Mouse (Mus musculus) hindbrain, postnatal 0 days (tissue): ENCODE measurements at regions not wholly inside any gene's neighbourhood (a gene's known extent, or its start where the extent isn't known, plus 50 kb on each side); places are given as distances from the start of the nearest gene placed in this dataset.
A peak's percentile ranks its signal among the peaks of the same experiment; 100 is the strongest.

Experiments
- ATAC-seq: fragments of 200-750 bp; cut with Nextera tagmentation; 2 replicates; pipeline ENCODE4 v1.8.0; 2017; ENCODE audit warnings: mild to moderate bottlenecking, moderate TSS enrichment, moderate library complexity
- DNase-seq: peaks from one replicate; pipeline ENCODE4 v3.0.0-alpha.2; 2015; ENCODE audit warnings: low spot score
- H3K27ac ChIP-seq: fragments of 300-500 bp; sonication (generic); 2 replicates; pipeline ENCODE4 v1.5.1; 2014; ENCODE audit warnings: mild to moderate bottlenecking
- H3K27me3 ChIP-seq: fragments of 300-500 bp; sonication (generic); 2 replicates; pipeline ENCODE4 v1.6.1; 2014; ENCODE audit warnings: low read length, mixed read lengths; ENCODE audit not compliant: insufficient read depth
- H3K36me3 ChIP-seq: fragments of 300-500 bp; sonication (generic); 2 replicates; pipeline ENCODE4 v1.6.1; 2014; ENCODE audit warnings: low read length, mixed read lengths; ENCODE audit not compliant: insufficient read depth
- H3K4me1 ChIP-seq: fragments of 300-500 bp; sonication (generic); 2 replicates; pipeline ENCODE4 v1.6.1; 2014; ENCODE audit warnings: antibody characterized with exemption, low read length, mixed read lengths; ENCODE audit not compliant: insufficient read depth
- H3K4me2 ChIP-seq: fragments of 300-500 bp; sonication (generic); 2 replicates; pipeline ENCODE4 v1.6.1; 2014; ENCODE audit warnings: low read depth, mild to moderate bottlenecking, low read length, moderate library complexity, mixed read lengths
- H3K4me3 ChIP-seq: fragments of 300-500 bp; sonication (generic); 2 replicates; pipeline ENCODE4 v1.5.1; 2014; ENCODE audit warnings: low read length
- H3K9ac ChIP-seq: fragments of 300-500 bp; sonication (generic); replicated peaks from 2 replicates; pipeline ENCODE4 v1.6.1; 2014; ENCODE audit warnings: mild to moderate bottlenecking, low read length, moderate library complexity, mixed read lengths
- H3K9me3 ChIP-seq: fragments of 300-500 bp; sonication (generic); 2 replicates; pipeline ENCODE4 v1.6.1; 2016; ENCODE audit warnings: low read length, mixed read lengths
- CTCF ChIP-seq: IDR thresholded peaks from 2 replicates; pipeline ENCODE4 v1.5.1; 2016; ENCODE audit warnings: antibody characterized with exemption, control low read depth, low read depth
- WGBS: fragments of 180-500 bp; shearing (Covaris S2); extraction: QIAGEN DNeasy Blood & Tissue Kit; methylation state at CpG from one replicate; pipeline ENCODE4 v1.1.7; 2014; 5-methylcytosine and 5-hydroxymethylcytosine counted together

DNA sequence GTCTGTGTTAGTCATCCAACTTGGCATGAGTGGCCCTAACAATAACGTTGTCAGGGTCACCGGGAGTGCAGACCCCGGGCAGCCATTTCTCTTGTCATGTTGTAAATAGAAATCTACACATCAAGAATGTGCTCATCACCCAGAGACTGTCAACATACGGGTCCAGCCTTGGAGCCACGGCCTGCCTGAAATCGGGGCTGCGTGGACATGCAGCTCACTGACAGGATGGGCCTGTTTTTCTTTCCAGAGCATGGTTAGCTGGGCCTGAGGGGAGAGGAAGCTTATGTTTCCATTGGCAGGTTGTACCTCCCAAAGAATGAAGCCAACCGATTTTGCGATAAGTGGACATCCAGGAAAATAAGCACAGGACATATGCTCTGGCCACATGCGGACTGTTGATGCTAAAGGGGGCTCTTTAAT, 101.1 kb downstream of the Spata18 start:
- no peak for ATAC-seq
- Histone ChIP-seq H3K9ac (no peak overlapping the region), H3K4me2 (no peak overlapping the region), H3K27me3 (no peaks in the 10 kb centered on the region), H3K9me3 (no peaks in the 10 kb centered on the region), H3K27ac (no peak overlapping the region), H3K4me1 (no peaks in the 10 kb centered on the region), H3K36me3 (no peaks in the 10 kb centered on the region), H3K4me3 (no peak overlapping the region)
- no peak for TF ChIP-seq CTCF
- WGBS: 66% methylated on average over 10 of the region's 10 CpGs
- no peak for DNase-seq

DNA sequence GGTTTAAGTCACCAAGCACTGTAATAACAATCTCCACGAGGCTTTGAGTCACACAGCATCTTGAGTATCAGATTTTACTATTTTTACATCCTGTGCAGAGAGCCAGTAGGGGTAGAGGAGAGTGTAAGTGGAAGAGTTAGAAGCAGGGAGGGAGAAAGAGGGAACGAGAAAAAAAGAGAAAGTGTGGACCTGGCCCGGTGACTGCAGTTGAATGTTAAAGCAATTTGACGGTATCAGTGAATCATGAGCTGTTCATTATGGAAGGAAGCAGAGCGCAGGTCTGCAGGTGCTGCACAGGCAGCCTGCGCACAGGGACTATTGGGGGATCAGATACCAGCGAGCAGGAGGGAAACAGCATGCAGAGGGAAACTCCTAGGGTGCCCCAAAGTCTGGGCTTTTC, 102.6 kb downstream of the Spata18 start:
- Histone ChIP-seq H3K9ac (no peak overlapping the region), H3K27ac (no peak overlapping the region), H3K4me2 (no peak overlapping the region), H3K36me3 (no peaks in the 10 kb centered on the region), H3K27me3 (no peaks in the 10 kb centered on the region), H3K9me3 (no peaks in the 10 kb centered on the region), H3K4me3 (no peak overlapping the region), H3K4me1 (no peaks in the 10 kb centered on the region)
- ATAC-seq (no peak), DNase-seq (no peak)
- TF ChIP-seq CTCF: no peak
- 61% methylated on average over 7 of the region's 7 CpGs for WGBS

DNA sequence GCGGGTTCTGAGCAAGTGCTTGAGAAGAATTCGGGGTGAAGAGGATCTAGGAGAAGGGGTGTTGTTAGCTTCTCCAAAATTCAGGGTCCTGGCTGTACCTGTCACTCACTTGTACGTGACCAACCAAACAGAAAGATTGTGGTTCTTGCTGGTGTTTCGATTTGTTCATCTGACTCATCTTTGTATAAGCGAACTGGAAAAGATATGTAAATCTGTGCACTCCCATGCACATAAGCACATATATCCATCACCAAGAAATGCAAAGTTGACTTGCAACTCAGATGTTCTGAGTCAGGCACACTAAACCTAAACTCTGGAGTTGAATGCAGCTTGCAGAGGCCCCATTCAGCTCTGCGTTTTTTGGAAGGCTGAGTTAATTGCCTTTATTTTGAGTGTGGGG, 107.4 kb downstream of the Spata18 start:
- Histone ChIP-seq H3K9ac (no peak overlapping the region), H3K27ac (no peak overlapping the region), H3K4me1 (no peaks in the 10 kb centered on the region), H3K9me3 (no peaks in the 10 kb centered on the region), H3K27me3 (no peaks in the 10 kb centered on the region), H3K4me2 (no peak overlapping the region), H3K36me3 (no peaks in the 10 kb centered on the region), H3K4me3 (no peak overlapping the region)
- no peak for TF ChIP-seq CTCF
- WGBS: 94% methylated on average over 6 of the region's 6 CpGs
- ATAC-seq: no peak
- no peak for DNase-seq

DNA sequence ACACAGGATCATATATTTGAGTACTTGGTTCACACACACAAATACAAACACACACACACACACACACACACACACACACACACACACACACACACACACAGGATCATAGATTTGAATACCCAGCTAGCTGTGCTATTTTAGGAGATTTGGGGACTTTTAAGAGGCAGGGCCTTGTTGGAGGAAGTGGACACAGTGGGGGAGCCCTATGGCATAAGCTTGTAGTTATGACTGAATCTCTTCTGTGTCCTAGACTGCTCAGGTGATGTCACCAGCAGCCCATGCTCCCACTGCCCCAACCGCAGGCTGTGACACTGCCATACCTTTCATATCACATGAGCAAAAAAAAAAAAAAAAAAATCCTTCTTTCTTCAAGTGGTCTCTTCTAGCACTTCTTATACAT, 110.1 kb downstream of the Spata18 start:
- no peaks in the 10 kb centered on the region for H3K27me3 ChIP-seq
- no peaks in the 10 kb centered on the region for H3K36me3 ChIP-seq
- H3K9me3 ChIP-seq: no peaks in the 10 kb centered on the region
- TF ChIP-seq CTCF: no peak
- H3K9ac ChIP-seq: no peak overlapping the region
- WGBS: 79% methylated on average over 1 of the region's 1 CpGs
- DNase-seq: no peak
- H3K4me1 ChIP-seq: no peaks in the 10 kb centered on the region
- no peak overlapping the region for H3K4me2 ChIP-seq
- H3K4me3 ChIP-seq: no peak overlapping the region
- no peak for ATAC-seq
- H3K27ac ChIP-seq: no peak overlapping the region

DNA sequence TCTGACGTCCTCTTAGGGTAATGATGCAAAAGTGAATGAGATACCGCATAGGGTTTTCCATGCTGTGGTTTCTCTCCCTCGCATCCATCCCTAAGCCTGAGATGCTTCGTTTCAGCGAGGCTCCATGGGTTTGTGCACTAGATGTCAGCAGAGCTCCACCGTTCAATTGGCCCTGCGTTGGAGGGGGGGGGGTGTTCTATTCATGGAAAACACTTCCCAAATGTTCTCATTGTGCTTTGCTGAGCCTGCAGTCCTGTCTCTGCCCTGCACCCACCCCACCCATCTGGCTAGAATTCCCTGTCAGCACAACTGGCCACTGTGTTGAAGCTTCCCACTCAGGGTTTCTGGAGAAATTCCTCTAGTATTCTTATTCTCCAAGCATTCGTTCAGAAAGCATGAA, 110.5 kb downstream of the Spata18 start:
- WGBS: 15% methylated on average over 8 of the region's 8 CpGs
- ATAC-seq: peak; percentile 85

DNA sequence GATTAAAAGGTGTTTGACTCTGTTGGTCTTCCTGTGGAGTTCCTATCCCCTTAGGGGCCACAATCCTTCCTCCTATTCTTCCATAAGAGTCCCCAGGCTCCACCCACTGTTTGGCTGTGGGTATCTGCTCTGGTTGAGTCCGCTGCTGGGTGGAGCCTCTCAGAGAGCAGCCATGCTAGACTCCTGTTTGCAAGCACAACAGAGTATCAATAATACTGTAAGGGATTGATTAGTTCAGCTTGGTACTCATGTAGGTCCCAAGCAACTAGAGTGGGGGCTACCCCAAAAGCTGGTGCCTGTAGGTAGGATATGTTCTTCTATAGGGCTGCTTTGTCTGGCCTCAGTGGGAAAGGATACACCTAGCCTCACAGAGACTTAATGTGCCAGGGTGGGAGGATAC, 113.0 kb downstream of the Spata18 start:
- Histone ChIP-seq H3K9me3 (no peaks in the 10 kb centered on the region), H3K4me2 (no peak overlapping the region), H3K4me1 (no peaks in the 10 kb centered on the region), H3K36me3 (no peaks in the 10 kb centered on the region), H3K27me3 (no peaks in the 10 kb centered on the region), H3K27ac (no peak overlapping the region), H3K4me3 (no peak overlapping the region), H3K9ac (no peak overlapping the region)
- 84% methylated on average over 1 of the region's 1 CpGs for WGBS
- ATAC-seq (no peak), DNase-seq (no peak)
- TF ChIP-seq CTCF: no peak

More for the DNA sequence above, 110.5 kb downstream of the Spata18 start:
- DNase-seq: peak; percentile 83
- no peaks in the 10 kb centered on the region for H3K36me3 ChIP-seq
- no peak overlapping the region for H3K9ac ChIP-seq
- no peaks in the 10 kb centered on the region for H3K27me3 ChIP-seq
- H3K27ac ChIP-seq: no peak overlapping the region
- H3K4me2 ChIP-seq: no peak overlapping the region
- no peaks in the 10 kb centered on the region for H3K4me1 ChIP-seq
- no peaks in the 10 kb centered on the region for H3K9me3 ChIP-seq
- TF ChIP-seq CTCF: peak; percentile 89
- H3K4me3 ChIP-seq: no peak overlapping the region

DNA sequence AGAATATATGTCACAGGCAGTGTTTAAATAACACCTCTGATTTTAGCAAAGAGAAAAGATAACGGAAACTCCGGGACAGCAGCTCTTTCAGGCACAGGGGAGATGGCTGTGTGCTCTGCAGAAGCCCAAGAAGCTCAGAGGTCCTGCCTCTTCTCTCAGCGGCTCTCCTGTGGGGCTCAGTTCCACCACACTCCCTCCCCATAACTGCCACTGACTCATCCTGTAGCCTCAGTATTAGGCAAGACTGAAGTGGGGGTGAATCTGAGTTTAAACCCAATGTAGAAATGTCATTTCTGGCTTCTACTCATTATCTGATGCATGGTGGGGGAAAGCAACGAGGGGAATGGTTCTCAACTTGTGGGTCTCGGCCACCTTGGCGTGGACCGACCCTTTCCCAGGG, 114.3 kb downstream of the Spata18 start:
- WGBS: 93% methylated on average over 7 of the region's 7 CpGs
- Histone ChIP-seq H3K36me3 (no peaks in the 10 kb centered on the region), H3K4me2 (no peak overlapping the region), H3K9ac (no peak overlapping the region), H3K4me1 (no peaks in the 10 kb centered on the region), H3K27me3 (no peaks in the 10 kb centered on the region), H3K4me3 (no peak overlapping the region), H3K27ac (no peak overlapping the region), H3K9me3 (no peaks in the 10 kb centered on the region)
- no peak for TF ChIP-seq CTCF
- DNase-seq (no peak), ATAC-seq (no peak)
